26 mouse cellular contexts compared by ENCODE assay signal in the genomic region with DNA sequence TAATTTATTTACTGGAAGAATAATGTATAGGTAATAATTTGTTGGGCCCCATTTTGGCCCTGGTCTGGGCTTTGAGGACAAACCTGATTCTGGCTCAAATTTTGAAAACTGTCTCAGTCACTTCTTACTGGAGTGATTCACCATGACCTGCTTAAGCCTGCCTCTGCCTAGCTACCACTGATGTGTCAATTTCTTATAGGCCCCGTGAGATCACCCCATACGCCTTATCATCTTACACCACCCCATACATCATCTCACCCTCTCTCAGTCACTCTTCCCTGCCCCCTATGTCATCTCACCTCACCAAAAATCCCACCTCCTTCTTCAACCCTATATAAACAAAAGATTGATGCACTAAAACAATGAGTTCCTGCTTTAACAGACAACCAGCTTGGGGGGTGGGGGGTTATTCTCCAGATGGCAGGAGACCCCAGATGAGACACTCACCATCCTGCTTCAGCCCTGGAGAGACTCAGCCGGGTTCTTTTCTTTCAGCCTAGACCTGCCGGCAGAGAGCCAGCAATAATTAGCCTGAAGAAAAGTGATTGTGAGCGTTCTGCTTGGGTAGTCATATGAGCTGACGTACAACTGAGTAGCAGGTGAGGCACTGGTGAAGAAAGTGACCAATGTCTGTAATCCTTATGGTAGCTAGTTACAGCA.
DNase-seq lines count a peak whose midpoint lies in the region; ATAC-seq lines count a peak whose summit lies in the region.
"Had no signal": no experiment of that assay in that cellular context is flagged by ENCODE, and none has a peak within 500 bp of the region (broad histone marks: within the 10 kb centered on the region; RNA-seq: fewer than 3 reads in every experiment).

No protein-coding gene starts in this region.

- no peaks in the 10 kb centered on the region for H3K36me3 ChIP-seq in midbrain, embryonic 14.5 days (ENCODE audit: control insufficient read depth, insufficient read depth, low read length)
- no peaks in the 10 kb centered on the region for H3K36me3 ChIP-seq in midbrain, embryonic 16.5 days (ENCODE audit: control insufficient read depth, insufficient read depth, low read length)
- H3K36me3 ChIP-seq: embryonic facial prominence, embryonic 12.5 days; embryonic facial prominence, embryonic 15.5 days; G1E; heart, embryonic 10.5 days; heart, embryonic 13.5 days had no signal

- no peak overlapping the region for H3K4me2 ChIP-seq in midbrain, embryonic 14.5 days (ENCODE audit: low read length)
- H3K4me2 ChIP-seq in midbrain, embryonic 16.5 days (ENCODE audit: low read length): no peak overlapping the region
- H3K4me2 ChIP-seq: embryonic facial prominence, embryonic 12.5 days; embryonic facial prominence, embryonic 15.5 days; heart, embryonic 13.5 days; hindbrain, embryonic 14.5 days had no signal

- no peaks in the 10 kb centered on the region for H3K4me1 ChIP-seq in midbrain, embryonic 14.5 days (ENCODE audit: control insufficient read depth, insufficient read depth, low read length)
- H3K4me1 ChIP-seq in midbrain, embryonic 16.5 days (ENCODE audit: control insufficient read depth, insufficient read depth, low read length): no peaks in the 10 kb centered on the region
- H3K4me1 ChIP-seq: embryonic facial prominence, embryonic 12.5 days; embryonic facial prominence, embryonic 15.5 days; heart, embryonic 10.5 days; heart, embryonic 13.5 days had no signal

- no peak overlapping the region for H3K27ac ChIP-seq in midbrain, embryonic 14.5 days (replicated peaks; ENCODE audit: low read depth, low read length)
- no peak overlapping the region for H3K27ac ChIP-seq in midbrain, embryonic 16.5 days (ENCODE audit: low read length)
- H3K27ac ChIP-seq: embryonic facial prominence, embryonic 12.5 days; embryonic facial prominence, embryonic 15.5 days; heart, embryonic 10.5 days; heart, embryonic 13.5 days; hindbrain, embryonic 14.5 days; hindbrain, postnatal 0 days had no signal

- whole genome bisulfite sequencing in midbrain, embryonic 14.5 days: 64% methylated on average over 6 of the region's 6 CpGs
- 71% methylated on average over 6 of the region's 6 CpGs for whole genome bisulfite sequencing in midbrain, embryonic 16.5 days

- H3K4me3 ChIP-seq in midbrain, embryonic 14.5 days (replicated peaks; ENCODE audit: low read depth, low read length): no peak overlapping the region
- no peak overlapping the region for H3K4me3 ChIP-seq in midbrain, embryonic 16.5 days (ENCODE audit: low read depth, low read length)
- H3K4me3 ChIP-seq: embryonic facial prominence, embryonic 12.5 days; embryonic facial prominence, embryonic 15.5 days; heart, embryonic 10.5 days; heart, embryonic 13.5 days had no signal

- H3K27me3 ChIP-seq in midbrain, embryonic 14.5 days (ENCODE audit: control insufficient read depth, insufficient read depth, low read length): no peaks in the 10 kb centered on the region
- no peaks in the 10 kb centered on the region for H3K27me3 ChIP-seq in midbrain, embryonic 16.5 days (ENCODE audit: control insufficient read depth, insufficient read depth, low read depth, low read length)
- H3K27me3 ChIP-seq: embryonic facial prominence, embryonic 12.5 days; embryonic facial prominence, embryonic 15.5 days; heart, embryonic 13.5 days; Patski had no signal

- DNase-seq in midbrain, embryonic 14.5 days: no peak
- DNase-seq in spleen, postnatal 36 days (ENCODE audit: low spot score in 2 of 2): peak; percentile 2 to 17
- no peak for DNase-seq in spleen, postnatal 4 days (ENCODE audit: low spot score in 2 of 2)
- peak; percentile 31 for DNase-seq in retina, embryonic 14.5 days (ENCODE audit: low spot score)
- DNase-seq in adrenal gland, postnatal 10 days: no peak
- DNase-seq in yolk sac, embryonic 10.5 days (ENCODE audit: low spot score): no peak
- DNase-seq: adrenal gland, postnatal 14 days; cerebellum, adult 11 months; cerebellum, adult 2 months; cerebellum, adult 9-11 months; cerebellum, postnatal 25 days; forebrain, postnatal 0 days; gastrocnemius, postnatal 25 days; heart, adult 18-20 months; heart, postnatal 14 days; heart, postnatal 4 days had no signal

- H3K9me3 ChIP-seq in midbrain, embryonic 14.5 days (ENCODE audit: control insufficient read depth, low read length): no peaks in the 10 kb centered on the region
- H3K9me3 ChIP-seq in midbrain, embryonic 16.5 days (replicated peaks; ENCODE audit: control insufficient read depth, low read length, poor library complexity, severe bottlenecking): no peaks in the 10 kb centered on the region
- H3K9me3 ChIP-seq: embryonic facial prominence, embryonic 12.5 days; embryonic facial prominence, embryonic 15.5 days; G1E; heart, embryonic 10.5 days; heart, embryonic 13.5 days had no signal

- ATAC-seq in midbrain, embryonic 14.5 days (ENCODE audit: low FRiP score, low TSS enrichment): peak; percentile 34; the same call in 1 of the 2 replicates
- ATAC-seq in midbrain, embryonic 16.5 days: no peak
- ATAC-seq: forebrain, embryonic 14.5 days; hindbrain, postnatal 0 days; Patski had no signal

- H3K9ac ChIP-seq in midbrain, embryonic 14.5 days (replicated peaks; ENCODE audit: low read length): no peak overlapping the region
- no peak overlapping the region for H3K9ac ChIP-seq in midbrain, embryonic 16.5 days (ENCODE audit: low read depth, low read length)
- H3K9ac ChIP-seq: embryonic facial prominence, embryonic 12.5 days; embryonic facial prominence, embryonic 15.5 days; forebrain, postnatal 0 days; heart, embryonic 13.5 days; hindbrain, embryonic 14.5 days had no signal

Comparison
In these comparisons a context has a peak if more than half of its experiments do, and no peak if none do; other contexts are left out.
1. DNase-seq: peak in spleen, postnatal 36 days (2 of 2) and retina, embryonic 14.5 days (single experiment); none in midbrain, embryonic 14.5 days (single experiment), spleen, postnatal 4 days (0 of 2), adrenal gland, postnatal 10 days (single experiment) and yolk sac, embryonic 10.5 days (single experiment).